Mouse (Mus musculus): ENCODE measurements around the gene 2210407C18Rik.

The 2210407C18Rik gene

DNA sequence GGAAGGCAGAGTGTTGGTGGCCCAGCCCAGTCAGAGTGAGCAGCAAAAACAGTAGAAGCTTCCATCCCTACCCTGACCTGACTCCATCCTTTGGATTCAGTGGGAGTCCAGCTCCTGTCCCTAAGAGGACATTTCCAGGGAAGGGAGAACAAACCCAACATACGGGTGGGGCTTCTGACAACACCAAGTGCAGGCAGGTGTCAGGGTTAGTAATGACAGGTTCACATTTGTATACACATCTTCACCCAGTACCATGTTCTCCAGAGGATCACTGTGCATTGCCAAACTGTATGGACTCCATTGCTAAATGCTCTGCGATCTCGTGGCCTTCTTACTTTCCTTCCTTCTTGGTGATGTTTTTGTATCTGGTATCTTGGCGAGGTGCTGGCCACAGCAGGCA is at the start of gene 2210407C18Rik:
TSS of gene 2210407C18Rik (minus strand) at position 101 of the 400 bp plus-strand sequence.
- no peak for DNase-seq (ENCODE audit: low read depth, low spot score)

DNA sequence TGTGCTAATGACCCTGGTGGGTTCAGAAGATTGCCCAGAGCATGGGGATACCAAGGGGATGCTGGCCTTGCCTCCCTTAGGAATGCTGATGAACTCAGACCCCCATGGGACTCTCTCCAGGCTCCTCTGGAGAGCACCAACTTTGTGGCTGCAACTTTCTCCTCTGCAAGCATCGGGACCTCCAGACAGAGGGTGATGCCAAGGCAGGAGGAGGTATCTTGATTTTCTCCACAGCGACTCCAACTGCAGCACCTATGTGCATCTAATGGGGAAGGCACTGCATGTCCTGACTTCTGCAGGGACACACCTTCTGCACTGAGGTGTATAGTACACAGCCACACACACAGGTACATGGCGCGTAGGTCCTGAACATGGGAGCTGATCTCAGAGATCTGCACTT is 42.7 kb upstream of the 2210407C18Rik start, which contains the start of gene Olfr322:
TSS of gene Olfr322 (plus strand) at position 187 of the 400 bp plus-strand sequence.
- no peak for DNase-seq (ENCODE audit: low read depth, low spot score)

DNA sequence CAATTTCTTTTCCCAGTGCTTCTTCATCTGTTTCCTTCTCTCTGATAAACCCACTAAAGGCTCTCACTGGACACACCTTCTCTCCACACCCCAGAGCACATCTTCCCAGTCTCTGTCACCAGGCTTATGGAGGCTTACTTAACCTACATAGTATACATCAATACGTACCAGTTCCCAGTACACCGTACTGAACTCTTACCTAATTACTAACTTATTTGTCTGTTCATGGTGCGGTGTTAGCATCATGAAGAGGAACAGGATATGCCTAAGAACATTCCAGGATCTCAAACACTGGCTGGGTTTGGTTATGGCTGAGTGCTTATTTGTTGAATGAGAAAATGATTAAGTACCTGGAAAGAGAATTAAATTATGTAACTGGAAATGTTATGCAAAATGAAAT is 39.3 kb upstream of the 2210407C18Rik start:
- no peak for DNase-seq (ENCODE audit: low read depth, low spot score)

DNA sequence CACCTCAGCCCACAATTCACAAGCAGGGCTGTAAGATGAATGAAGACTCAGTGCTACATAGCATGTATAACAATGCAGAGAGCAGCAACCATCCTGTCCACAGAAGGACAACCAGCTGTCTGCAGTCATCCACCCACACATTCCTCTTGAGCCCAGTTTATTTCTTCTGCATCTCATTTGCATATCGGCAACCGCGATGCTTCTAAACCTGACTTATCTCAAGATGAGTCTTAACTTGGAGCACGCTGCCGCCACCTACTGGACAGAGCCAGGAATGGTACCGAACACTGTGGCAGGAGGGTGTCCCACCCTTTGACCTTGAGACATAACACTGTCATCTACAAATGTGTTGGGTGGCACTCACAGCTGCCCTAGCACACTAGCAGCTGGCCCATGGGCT is 27.5 kb upstream of the 2210407C18Rik start:
- peak; percentile 21 for DNase-seq (ENCODE audit: low read depth, low spot score)

DNA sequence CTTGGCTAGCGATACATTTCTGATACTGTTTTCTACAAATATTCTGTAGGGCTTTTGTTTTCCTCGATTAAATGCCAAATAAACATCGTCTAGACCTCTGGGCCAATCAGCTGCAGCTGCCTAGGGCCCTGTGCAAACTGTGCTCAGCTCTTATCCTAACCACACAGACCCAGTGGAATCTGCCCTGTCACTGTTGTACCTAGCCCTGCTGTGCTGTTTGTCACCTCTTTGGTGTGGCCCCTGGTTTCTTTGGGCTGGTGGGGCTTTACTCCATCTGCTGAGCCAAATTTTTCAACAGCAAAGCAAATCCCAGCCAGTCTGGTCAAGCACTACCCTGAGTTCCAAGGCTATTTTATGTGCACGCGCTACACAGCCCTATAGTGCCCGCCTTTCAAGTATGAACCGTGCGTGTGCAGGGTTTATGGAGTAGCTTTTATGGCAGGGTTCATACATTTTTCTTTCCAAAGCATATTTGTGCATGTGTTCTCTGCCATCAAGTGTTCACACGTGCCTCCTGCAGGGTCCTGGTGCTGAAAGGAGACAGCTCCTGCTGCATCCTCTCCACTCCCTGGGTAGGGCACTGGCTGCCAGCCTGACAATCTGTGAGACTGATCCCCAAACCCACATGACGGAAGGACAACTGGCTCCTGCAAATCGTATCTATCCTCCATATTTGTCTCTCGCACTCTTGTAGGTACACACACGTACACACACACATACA is 25.9 kb upstream of the 2210407C18Rik start:
- no peak for DNase-seq (ENCODE audit: low read depth, low spot score)

DNA sequence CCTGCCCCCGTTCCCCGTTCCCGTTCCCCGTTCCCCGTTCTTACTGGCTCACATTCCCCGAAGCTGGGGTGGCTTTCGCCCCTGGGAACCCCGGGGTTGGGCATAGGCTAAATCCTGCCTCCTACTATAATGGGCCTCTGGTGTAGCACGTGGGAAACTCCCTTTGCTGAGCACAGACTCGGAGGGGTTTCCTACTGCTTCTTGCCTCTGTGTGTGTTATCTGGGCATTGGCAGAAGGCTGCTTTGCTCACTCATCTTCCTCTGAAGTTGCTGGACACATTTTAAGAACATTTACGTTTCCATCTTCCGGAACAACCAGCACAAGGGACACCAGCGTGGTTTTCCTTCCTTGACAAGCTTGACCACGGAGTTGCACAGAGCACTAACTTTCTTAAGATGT is 25.2 kb upstream of the 2210407C18Rik start:
- no peak for DNase-seq (ENCODE audit: low read depth, low spot score)

DNA sequence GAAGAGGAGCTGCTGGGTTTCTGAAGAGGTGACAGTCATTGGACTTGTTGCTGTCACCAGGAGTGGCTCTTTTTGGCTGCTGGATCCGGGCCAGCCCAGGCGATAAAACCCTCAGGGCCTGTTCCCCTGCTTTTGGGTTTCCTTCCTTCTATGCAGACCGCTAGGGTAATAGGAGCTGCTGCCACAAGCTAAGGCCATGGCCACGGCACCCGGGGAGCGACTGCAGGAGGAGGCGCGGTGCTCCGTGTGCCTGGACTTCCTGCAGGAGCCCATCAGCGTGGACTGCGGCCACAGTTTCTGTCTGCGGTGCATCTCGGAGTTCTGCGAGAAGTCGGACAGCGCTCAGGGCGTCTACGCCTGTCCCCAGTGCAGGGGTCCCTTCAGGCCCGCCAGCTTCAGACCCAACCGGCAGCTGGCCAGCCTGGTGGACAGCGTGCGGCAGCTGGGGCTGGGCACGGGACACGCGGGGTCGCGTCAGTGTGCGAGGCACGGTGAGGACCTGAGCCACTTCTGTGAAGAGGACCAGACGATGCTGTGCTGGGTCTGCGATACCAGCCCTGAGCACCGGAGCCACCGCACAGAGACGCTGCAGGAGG is 24.5 kb upstream of the 2210407C18Rik start, which contains the start of gene Trim58:
TSS of gene Trim58 (plus strand) at position 194 of the 596 bp plus-strand sequence.
- no peak for DNase-seq (ENCODE audit: low read depth, low spot score)

DNA sequence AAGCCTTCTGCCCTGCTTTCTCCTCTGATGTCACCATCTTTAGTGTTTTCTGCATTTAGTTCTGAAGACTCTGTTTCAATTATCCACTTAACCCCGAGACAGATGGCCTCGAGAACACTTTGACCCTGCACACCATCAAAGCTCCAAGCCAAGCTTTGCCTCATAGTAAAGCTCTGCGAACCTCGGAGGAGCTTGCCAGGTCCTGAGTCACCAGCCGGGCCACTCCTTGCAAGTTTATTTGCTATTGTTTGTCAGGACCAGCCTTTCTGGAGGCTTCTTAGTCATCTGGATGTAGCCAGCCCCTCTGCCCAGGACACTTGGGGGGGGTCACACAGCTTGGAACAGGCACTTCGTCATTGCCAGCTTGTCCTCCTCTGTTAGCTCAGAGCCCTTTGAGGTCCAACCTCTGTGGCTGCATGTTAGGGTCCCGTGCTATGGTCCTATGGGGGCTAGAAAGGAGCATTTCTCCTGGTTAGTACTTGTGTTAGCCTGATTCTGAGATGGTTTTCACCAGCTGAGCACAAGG is 22.4 kb upstream of the 2210407C18Rik start:
- DNase-seq (ENCODE audit: low read depth, low spot score) = peak; percentile 66

DNA sequence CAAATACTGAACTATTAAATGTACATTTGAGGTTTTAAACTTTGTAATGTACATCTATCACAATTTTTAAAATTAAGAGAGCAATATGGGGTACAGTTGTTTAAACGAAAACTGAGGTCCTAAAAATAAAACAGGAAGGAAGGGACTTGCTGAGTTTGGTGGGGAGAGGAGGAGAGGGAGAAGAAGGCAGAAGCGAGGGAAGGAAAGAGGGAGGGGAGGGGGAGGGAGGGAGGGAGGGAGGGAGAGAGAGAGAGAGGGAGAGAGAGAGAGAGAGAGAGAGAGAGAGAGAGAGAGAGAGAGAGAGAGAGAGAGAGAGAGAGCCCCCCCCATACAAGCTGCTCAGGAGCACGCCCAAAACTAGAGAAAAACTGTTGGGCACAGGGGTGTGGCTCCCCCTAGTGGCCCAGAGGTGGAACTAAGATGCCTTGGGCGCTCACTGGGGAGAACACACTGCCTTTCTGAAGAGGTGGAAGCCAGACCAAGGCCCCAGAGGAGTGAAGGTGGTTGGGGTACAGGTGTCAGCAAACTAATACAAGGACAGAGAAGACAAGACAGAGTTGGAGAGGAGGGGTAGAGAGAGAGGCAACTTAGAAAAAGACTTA is 20.6 kb upstream of the 2210407C18Rik start:
- peak; percentile 61 for DNase-seq (ENCODE audit: low read depth, low spot score)

DNA sequence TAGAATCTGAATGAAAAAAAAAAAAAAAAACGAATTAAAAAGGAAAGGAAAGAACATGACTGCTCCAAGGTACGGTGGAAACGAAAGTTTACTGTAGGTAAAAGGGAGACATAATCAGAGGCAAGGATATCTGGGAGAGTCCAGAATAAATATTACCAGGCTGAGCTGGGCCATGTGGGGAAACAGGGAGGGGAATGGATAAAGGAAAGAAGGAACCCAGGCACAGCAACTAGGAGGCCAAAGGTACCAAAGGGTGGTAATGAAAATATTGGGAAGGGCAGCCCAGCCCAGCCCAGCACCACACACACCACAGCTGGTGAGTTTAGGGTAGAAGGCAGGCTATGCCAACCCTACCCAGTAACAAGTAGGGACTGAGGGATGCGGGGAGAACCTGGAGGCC is 19.0 kb upstream of the 2210407C18Rik start:
- DNase-seq (ENCODE audit: low read depth, low spot score) = no peak

DNA sequence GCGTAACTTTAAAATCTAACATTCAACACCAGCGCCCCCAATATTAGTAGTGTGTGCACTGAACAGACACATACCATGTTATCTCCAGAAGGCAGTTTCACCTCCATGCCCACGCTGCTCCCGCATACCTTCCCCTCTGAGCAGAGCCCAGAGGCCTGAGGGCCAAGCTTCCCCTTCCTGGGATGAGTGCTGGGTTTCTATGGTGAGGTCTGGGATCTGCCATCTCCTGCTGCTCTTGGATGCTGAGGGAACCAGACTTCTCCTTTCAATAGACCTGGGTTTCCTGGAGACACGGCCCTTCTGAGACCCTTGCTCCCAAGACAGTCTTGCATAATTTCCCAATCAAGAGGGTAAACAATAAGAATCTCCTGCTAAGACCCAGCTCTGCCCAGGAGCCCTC is 14.5 kb upstream of the 2210407C18Rik start, which contains the start of gene Olfr323:
TSS of gene Olfr323 (minus strand) at position 101 of the 400 bp plus-strand sequence.
- DNase-seq (ENCODE audit: low read depth, low spot score) = no peak

DNA sequence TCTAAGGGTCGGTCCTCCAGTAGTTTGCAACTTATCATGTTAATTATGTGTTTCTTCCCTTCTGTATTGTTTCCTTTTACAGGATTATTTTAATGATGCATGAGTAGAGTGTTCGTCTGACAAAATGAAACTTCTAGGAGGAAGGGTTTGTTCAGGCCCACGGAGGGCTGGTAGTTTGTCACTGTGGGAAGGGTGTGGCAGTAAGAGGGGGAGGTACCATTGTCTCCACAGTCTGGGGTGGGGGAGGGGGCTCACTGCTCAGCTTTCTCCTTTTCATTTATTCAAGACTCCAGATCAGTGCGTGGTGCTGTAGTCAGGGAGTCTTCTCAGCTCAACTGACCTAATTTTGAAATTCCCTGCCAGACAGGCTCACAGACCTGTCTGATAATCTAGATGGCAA is 10.3 kb upstream of the 2210407C18Rik start:
- no peak for DNase-seq (ENCODE audit: low read depth, low spot score)

DNA sequence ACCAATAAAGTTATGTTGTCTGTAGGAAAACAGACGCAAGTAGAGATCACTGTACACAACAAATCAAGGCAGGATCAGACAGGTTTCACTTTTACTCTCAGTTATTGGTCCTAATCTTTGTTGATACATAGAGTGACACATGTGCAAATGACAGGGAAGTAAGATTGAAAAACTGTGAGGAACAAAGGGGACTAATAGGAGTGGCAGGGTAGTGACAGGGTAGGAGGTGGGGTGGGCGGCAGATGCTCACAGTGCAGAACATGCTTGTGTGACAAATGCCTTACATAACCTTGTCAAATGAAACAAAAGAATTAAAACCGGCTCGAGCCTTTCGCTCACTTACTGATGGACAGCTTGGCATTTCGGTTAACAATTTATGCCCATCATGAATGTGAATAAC is 2.9 kb upstream of the 2210407C18Rik start:
- DNase-seq (ENCODE audit: low read depth, low spot score) = no peak

DNA sequence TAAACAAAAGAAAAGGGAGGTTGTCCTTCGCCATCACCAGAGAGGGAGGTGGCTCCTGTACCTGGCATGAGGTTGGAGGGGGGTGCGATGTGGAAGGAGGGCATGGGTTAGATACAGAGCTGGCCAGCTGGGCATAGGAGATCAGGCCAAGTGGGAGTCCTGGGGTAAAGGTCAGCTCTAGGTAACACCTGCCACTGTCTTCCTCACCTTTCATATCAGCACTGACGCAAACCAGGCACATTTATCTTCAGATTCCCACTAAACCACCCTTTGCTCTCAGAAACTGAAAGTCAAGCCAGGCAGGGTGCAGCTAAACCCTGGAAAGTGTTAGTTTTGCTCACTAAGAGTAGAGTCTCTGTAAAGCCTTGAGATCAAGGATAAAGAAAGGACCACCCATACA is 2.5 kb upstream of the 2210407C18Rik start:
- DNase-seq (ENCODE audit: low read depth, low spot score) = no peak

DNA sequence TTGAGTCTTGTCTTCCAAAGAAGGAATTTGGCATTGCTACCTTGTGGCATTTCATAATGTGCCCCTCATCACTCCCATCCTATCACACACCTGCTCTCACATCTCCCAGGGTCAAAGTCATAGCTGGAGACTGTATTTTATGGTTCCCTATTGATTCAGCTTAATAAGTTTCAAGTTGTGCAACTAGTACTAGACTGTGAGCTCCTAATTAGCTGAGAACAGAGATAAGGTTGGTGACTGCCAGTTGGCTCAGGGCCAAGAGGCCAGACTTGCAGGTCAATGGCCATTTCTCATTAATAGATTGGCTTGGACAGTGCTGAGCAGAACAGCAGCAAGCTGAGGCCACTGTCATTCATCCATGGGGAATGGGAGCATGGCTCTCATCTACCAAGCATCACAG is 1.3 kb downstream of the 2210407C18Rik start:
- no peak for DNase-seq (ENCODE audit: low read depth, low spot score)

DNA sequence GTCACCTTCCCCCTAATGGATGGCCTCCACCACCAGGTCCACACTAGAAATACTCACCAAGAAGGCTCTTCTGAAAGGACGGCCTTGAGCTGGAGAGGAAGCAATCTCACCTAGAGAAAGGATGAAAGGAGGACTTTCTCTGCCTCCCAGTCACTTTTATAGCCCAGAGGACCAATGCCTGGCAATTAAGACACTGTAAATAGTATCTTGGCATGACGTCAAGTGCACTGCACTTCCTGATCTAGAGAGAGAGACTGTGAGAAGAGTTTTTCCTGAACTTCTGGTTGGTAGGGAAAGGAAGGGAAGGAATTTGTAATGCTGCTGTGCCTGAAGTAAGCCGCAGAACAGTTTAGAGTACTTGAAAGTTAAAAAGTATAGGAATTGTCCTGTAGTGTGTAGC is 2.5 kb downstream of the 2210407C18Rik start:
- no peak for DNase-seq (ENCODE audit: low read depth, low spot score)

DNA sequence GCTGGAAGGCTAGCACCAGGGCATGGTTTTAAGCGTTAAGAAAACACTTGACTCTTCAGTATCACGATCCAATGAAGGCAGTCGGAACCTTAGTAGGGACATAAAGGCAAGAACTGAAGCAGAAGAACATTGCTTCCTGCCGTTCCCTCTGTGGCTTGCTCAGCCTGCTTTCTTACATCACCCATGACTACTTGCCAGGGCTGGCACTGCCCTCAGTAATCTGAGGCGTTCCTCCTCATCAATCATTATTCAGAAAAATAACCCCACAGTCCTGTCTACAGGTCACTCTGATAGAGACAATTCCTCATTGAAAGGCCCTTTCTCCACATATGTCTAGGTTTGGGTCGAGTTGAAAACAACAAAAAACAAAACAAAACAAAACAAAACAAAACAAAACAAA is 8.8 kb downstream of the 2210407C18Rik start:
- DNase-seq (ENCODE audit: low read depth, low spot score) = no peak

DNA sequence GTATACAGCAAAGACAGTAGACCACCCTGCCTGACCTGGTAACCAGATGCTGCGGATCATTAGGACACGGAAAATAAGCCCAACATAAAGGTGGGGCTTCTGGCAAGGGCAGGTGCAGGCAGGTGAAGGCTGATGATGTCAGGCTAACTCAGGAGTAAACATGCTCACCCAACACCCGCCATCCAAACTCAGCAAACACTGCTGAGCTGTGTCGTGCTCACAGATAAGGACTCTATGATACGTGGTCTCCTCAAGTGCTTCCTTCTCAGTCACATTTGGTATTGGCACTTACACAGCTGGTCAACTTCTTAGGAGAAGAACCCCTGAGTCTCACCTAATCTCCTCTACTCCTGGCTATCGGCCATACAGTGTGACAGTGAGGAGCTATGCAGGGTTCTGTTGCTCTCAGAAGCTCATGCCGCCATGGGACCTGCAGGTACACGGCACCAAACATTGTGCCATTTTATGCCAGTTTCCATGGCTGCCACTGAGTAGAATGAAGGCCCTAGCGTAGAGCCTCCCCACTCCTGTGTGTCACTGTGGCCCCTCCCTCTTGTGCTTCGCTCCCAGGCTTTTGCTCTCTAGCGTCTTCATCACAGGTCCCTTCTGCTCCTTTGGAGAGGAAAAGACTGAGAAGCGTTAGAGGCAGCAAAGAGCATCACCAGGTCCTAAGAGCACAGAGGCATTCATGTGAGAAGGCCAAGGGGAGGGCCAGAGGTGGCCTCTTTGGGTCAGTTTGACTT is 9.5 kb downstream of the 2210407C18Rik start:
- DNase-seq (ENCODE audit: low read depth, low spot score) = no peak

DNA sequence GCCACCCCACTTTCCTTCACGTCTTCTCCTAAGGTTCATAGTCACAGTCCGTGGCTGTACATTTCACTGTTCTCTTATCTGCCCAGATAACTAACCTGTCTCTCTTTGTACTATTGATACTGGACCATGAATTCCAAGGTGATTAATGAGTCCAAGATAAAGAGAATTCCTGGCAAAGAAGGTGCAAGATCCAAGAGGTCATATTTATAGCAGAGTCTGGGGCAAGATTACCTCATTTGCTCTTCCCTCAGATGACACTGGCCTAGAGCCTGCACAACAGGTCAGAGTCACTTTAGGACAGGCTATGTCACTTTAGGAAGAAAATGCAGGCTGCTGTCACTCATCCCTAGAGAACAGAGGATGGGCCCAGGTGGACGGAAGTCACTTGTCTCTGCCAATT is 10.6 kb downstream of the 2210407C18Rik start:
- no peak for DNase-seq (ENCODE audit: low read depth, low spot score)

DNA sequence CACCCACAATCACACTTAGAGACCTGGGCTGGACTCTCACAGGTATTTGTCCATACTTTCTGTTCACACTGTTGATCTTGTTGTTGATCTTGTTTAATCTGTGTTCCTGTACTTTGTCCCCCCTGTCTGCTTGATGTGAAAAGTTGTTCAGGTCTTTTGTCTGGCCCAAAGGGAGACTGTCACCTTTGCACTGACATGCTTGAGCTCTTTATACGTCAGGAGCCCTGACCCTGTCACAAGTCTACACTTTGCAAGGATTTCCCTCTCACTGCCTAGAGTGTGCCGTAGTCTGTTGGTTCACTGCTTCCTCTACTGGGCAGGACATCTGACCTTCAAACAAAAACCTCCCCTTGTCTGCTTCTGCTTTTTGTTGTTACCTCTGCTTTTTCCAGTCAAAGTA is 11.2 kb downstream of the 2210407C18Rik start:
- DNase-seq (ENCODE audit: low read depth, low spot score) = no peak

DNA sequence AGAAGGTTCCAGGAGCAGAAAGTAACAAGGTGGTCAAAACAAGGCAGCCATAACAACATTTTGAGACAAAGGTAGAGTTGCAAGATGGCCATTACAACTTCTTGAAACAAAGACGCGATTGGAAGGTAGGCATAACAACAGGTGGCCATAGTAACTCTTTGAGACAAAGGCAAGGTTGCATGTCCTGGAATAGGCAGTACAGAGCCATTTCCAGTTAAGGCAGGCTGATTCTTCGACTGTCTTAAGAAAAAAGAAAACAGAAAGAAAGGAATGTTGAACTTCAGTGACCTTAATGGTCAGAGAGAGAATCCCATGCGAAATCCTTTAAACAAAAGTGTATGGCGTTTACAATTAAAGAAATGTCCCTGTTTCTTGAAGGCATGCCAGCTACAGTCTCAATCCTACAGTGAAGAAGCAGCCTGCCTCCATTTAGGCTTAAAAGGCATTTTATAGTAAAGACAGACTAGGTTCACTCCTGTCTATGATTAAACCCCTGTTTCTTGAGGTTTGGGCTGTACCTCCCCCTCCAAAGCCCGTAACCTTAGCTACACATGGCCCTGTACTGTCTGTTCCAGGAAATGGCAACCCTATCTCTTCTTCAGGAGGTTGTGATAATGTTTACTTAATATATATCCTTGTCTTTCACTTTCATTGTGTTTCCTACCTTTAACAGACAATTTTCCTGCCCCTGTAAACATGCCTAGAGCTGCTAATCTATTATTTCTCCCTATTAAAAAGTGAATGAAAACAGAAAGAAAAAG is 12.9 kb downstream of the 2210407C18Rik start:
- no peak for DNase-seq (ENCODE audit: low read depth, low spot score)

All from 3T3-L1 (cell line).